Mouse (Mus musculus) limb, embryonic 11.5 days (tissue): ENCODE results near the gene Otos. TPM values are rescaled to one million over a fixed set of nuclear protein-coding genes. Genes with fewer than 3 reads are reported as not detected.

Experiments used
- ATAC-seq: fragments of 200-750 bp; cut with Nextera tagmentation; 2 replicates; pipeline ENCODE4 v1.8.0; 2017; ENCODE audit warnings: low read depth; ENCODE audit not compliant: insufficient number of reproducible peaks, low FRiP score, low TSS enrichment
- DNase-seq: peaks from one replicate; pipeline ENCODE4 v3.0.0-alpha.2; 2015; ENCODE audit warnings: low spot score
- H3K27ac ChIP-seq: fragments of 300-500 bp; sonication (generic); replicated peaks from 2 replicates; pipeline ENCODE4 v1.5.1; 2014; ENCODE audit warnings: low read depth, mild to moderate bottlenecking, low read length
- H3K27me3 ChIP-seq: fragments of 300-500 bp; sonication (generic); 2 replicates; pipeline ENCODE4 v1.6.1; 2014; ENCODE audit warnings: mild to moderate bottlenecking, low read length, mixed read lengths; ENCODE audit not compliant: control insufficient read depth, insufficient read depth
- H3K36me3 ChIP-seq: fragments of 300-500 bp; sonication (generic); 2 replicates; pipeline ENCODE4 v1.6.1; 2014; ENCODE audit warnings: mild to moderate bottlenecking, low read length, moderate library complexity, mixed read lengths; ENCODE audit not compliant: control insufficient read depth, insufficient read depth
- H3K4me1 ChIP-seq: fragments of 300-500 bp; sonication (generic); 2 replicates; pipeline ENCODE4 v1.6.1; 2014; ENCODE audit warnings: low read length, mixed read lengths; ENCODE audit not compliant: control insufficient read depth, insufficient read depth
- H3K4me2 ChIP-seq: fragments of 300-500 bp; sonication (generic); 2 replicates; pipeline ENCODE4 v1.6.1; 2014; ENCODE audit warnings: low read depth, mild to moderate bottlenecking, moderate library complexity; ENCODE audit not compliant: severe bottlenecking
- H3K4me3 ChIP-seq: fragments of 300-500 bp; sonication (generic); 2 replicates; pipeline ENCODE4 v1.5.1; 2014; ENCODE audit warnings: low read depth, low read length
- H3K9ac ChIP-seq: fragments of 300-500 bp; sonication (generic); 2 replicates; pipeline ENCODE4 v1.6.1; 2014; ENCODE audit warnings: mild to moderate bottlenecking, low read length
- H3K9me3 ChIP-seq: fragments of 300-500 bp; sonication (generic); 2 replicates; pipeline ENCODE4 v1.6.1; 2016; ENCODE audit warnings: low read length; ENCODE audit not compliant: control insufficient read depth
- whole genome bisulfite sequencing: fragments of 180-500 bp; shearing (Covaris S2); extraction: QIAGEN DNeasy Blood & Tissue Kit; methylation state at CpG from one replicate; pipeline ENCODE4 v1.1.7; 2014; 5-methylcytosine and 5-hydroxymethylcytosine counted together
- polyA plus RNA-seq: library from polyadenylated mRNA; unstranded; fragments of >200 nt; fragmentation: Nextera tagmentation; extraction: Ambion mirVana; gene quantifications from 2 replicates; pipeline ENCODE4 v1.2.1, GENCODE M21; 2014

Otos gene
- polyA plus RNA-seq, 1 experiment from 2014 or later = not detected

GRCm38 (mm10) chr1:92643691-92644090 is 5.0 kb downstream of the Otos start:
- no peaks in the 10 kb centered on the region for H3K27me3 ChIP-seq
- H3K27ac ChIP-seq = no peak overlapping the region
- no peak overlapping the region for H3K4me2 ChIP-seq
- WGBS = 77% methylated on average over 4 of the region's 4 CpGs
- H3K9me3 ChIP-seq = no peaks in the 10 kb centered on the region
- no peaks in the 10 kb centered on the region for H3K4me1 ChIP-seq
- H3K9ac ChIP-seq = no peak overlapping the region
- H3K4me3 ChIP-seq = no peak overlapping the region
- peaks cover 3% of the 10 kb centered on the region; the same call in 1 of the 2 replicates for H3K36me3 ChIP-seq
- ATAC-seq (no peak), DNase-seq (no peak)

DNA sequence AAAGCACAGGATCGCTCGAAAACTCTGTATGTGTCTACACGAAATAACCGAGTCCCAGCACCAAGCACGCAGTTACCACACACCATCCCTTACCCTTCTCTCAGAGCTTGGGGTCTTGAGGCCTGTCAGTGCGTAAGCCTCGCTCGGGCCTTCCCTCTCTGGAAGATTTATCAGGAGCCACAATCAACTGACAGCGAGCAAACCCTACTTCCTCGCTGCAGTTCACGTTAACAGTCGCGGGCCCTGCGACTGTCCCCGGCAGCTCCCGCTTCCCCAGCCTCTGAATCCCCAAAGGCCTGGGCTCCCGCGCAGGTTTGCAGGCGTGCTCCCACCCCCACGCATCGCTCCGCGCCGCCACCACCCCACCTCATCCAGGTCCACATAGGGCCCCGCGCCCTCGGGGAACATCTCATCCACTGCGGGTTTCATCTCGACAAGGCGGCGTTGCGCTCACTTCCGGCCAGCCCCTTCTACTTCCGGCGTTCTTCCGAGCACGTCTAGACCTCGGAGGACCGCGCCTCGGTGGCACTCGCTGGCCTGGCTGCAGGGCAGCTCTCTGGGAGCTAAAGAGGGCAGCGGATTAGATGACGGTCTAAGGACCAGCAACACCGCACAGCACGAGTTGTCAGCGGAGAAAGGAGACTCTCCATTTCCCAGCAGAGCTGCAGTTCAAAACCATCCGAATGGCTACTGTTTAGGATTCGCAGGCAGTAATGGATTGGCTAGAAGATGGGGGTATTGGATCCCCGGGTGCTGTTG is 6.9 kb downstream of the Otos start, which contains the start of gene Cops9:
TSS of gene Cops9 (minus strand) at position 472 of the 759 bp plus-strand sequence.
- H3K4me2 ChIP-seq = peak within 1 kb of the TSS; percentile 86
- peak; percentile 95 for DNase-seq
- H3K36me3 ChIP-seq = peaks cover 10% of the 10 kb centered on the region
- 2% methylated on average over 50 of the region's 50 CpGs for WGBS
- peak within 1 kb of the TSS; percentile 74 for H3K9ac ChIP-seq
- H3K9me3 ChIP-seq = no peaks in the 10 kb centered on the region
- no peaks in the 10 kb centered on the region for H3K4me1 ChIP-seq
- H3K27ac ChIP-seq = no peak within 1 kb of the TSS
- H3K4me3 ChIP-seq = peak within 1 kb of the TSS; percentile 75
- H3K27me3 ChIP-seq = no peaks in the 10 kb centered on the region
- ATAC-seq = peak; percentile 85

- H3K27me3 ChIP-seq = no peaks in the 10 kb centered on the region
- H3K27ac ChIP-seq = no peak overlapping the region
- no peak overlapping the region for H3K9ac ChIP-seq
- WGBS = 90% methylated on average over 6 of the region's 6 CpGs
- no peaks in the 10 kb centered on the region for H3K4me1 ChIP-seq
- no peaks in the 10 kb centered on the region for H3K9me3 ChIP-seq
- no peak for DNase-seq
- peak overlapping the region; percentile 86; the same call in 1 of the 2 replicates for H3K4me2 ChIP-seq
- H3K4me3 ChIP-seq = no peak overlapping the region
- ATAC-seq = no peak
- H3K36me3 ChIP-seq = peaks cover 11% of the 10 kb centered on the region
These were observed 8.2 kb downstream of the Otos start for GRCm38 (mm10) chr1:92640393-92640792.

DNA sequence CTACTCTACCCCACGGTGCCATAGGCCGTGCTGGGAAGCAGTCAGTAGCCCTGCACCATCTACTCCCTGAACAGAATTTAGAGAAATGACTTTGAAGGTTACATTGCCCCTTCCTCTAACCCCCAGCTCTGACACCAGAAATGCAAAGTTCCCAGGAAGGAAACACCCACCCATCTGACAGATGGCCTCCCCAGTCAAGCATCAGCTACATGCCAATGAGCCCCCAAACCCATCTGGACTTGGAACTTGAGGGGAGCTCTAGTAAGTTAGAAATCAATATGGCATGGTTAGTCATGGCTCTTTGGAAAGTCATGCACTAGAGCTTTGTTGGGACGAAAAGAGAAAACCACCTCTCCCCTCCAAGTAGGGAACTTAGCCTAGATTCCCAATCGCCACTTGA is 9.9 kb downstream of the Otos start:
- DNase-seq = no peak
- no peak overlapping the region for H3K27ac ChIP-seq
- WGBS = 97% methylated on average over 4 of the region's 4 CpGs
- no peak overlapping the region for H3K4me2 ChIP-seq
- H3K4me3 ChIP-seq = no peak overlapping the region
- ATAC-seq = no peak
- no peaks in the 10 kb centered on the region for H3K9me3 ChIP-seq
- H3K27me3 ChIP-seq = no peaks in the 10 kb centered on the region
- no peak overlapping the region for H3K9ac ChIP-seq
- H3K36me3 ChIP-seq = peaks cover 11% of the 10 kb centered on the region
- no peaks in the 10 kb centered on the region for H3K4me1 ChIP-seq

DNA sequence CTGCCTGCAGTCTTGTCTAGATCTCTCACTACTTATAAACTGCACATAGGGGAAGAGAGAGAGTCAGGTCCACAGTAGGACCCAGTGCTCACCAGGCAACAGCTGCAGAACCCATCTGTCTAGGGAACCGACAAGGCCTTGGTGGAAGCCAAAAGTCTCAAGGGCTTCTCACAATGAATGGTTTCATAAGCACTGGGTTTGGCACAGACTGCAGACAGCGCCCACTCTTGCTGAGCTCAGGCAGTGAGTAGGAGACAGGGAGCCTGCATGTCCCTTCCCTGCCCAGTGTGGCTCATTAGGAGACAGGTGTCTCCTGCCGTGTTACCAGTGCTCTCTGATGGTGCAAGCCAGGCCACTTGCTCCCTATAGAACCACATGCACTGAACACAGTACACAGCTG is 10.5 kb downstream of the Otos start:
- Histone ChIP-seq H3K27ac (no peak overlapping the region), H3K4me3 (no peak overlapping the region), H3K9me3 (no peaks in the 10 kb centered on the region), H3K9ac (no peak overlapping the region), H3K4me1 (no peaks in the 10 kb centered on the region), H3K27me3 (no peaks in the 10 kb centered on the region), H3K4me2 (no peak overlapping the region), H3K36me3 (peaks cover 11% of the 10 kb centered on the region)
- DNase-seq = no peak
- 92% methylated on average over 3 of the region's 3 CpGs for whole genome bisulfite sequencing
- no peak for ATAC-seq

- ATAC-seq (no peak), DNase-seq (no peak)
- no peaks in the 10 kb centered on the region for H3K27me3 ChIP-seq
- H3K9ac ChIP-seq = no peak overlapping the region
- H3K4me2 ChIP-seq = no peak overlapping the region
- H3K27ac ChIP-seq = no peak overlapping the region
- peaks cover 11% of the 10 kb centered on the region for H3K36me3 ChIP-seq
- 93% methylated on average over 15 of the region's 15 CpGs for WGBS
- H3K4me3 ChIP-seq = no peak overlapping the region
- H3K9me3 ChIP-seq = no peaks in the 10 kb centered on the region
- H3K4me1 ChIP-seq = no peaks in the 10 kb centered on the region
These were observed 11.0 kb downstream of the Otos start for GRCm38 (mm10) chr1:92637501-92638172.

GRCm38 (mm10) chr1:92636676-92637075 is 12.0 kb downstream of the Otos start:
- ATAC-seq (no peak), DNase-seq (no peak)
- Histone ChIP-seq H3K27me3 (no peaks in the 10 kb centered on the region), H3K9ac (no peak overlapping the region), H3K4me3 (no peak overlapping the region), H3K4me2 (no peak overlapping the region), H3K27ac (no peak overlapping the region), H3K4me1 (no peaks in the 10 kb centered on the region), H3K36me3 (peaks cover 11% of the 10 kb centered on the region), H3K9me3 (no peaks in the 10 kb centered on the region)
- 98% methylated on average over 11 of the region's 11 CpGs for WGBS

- 89% methylated on average over 8 of the region's 8 CpGs for WGBS
- Histone ChIP-seq H3K4me3 (no peak overlapping the region), H3K9ac (no peak overlapping the region), H3K4me2 (no peak overlapping the region), H3K4me1 (no peaks in the 10 kb centered on the region), H3K36me3 (peaks cover 11% of the 10 kb centered on the region), H3K27me3 (no peaks in the 10 kb centered on the region), H3K27ac (no peak overlapping the region), H3K9me3 (no peaks in the 10 kb centered on the region)
- ATAC-seq (no peak), DNase-seq (no peak)
These were observed 12.6 kb downstream of the Otos start for GRCm38 (mm10) chr1:92636015-92636414.
